Mouse (Mus musculus): ENCODE results near the gene Nubp1.

DNA sequence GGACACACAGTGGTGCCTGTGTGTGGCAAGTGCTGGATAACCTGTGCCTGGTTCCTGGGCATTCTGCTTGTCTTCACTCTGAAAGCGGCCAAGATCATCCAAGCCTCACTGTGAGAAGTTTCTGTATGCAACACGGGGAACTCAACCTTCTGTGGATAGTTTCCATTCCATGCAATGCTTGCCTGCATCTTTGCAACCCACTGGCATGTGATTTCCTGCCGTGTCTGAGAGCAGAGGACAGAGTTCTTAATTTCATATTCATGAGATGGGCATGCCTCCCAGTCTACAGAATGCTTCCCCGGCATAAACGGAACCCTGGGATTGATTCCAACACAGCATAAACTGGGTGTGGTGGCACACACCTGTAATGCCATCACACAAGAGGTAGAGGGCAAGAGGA is 26.3 kb downstream of the Nubp1 start:
- TF ChIP-seq CTCF (conservative IDR thresholded peaks at IDR 0.05; ENCODE audit: low read length) (no peak), NANOG (IDR thresholded peaks at IDR 0.05; ENCODE audit: borderline replicate concordance, low read length) (no peak), POU5F1 (IDR thresholded peaks at IDR 0.05; ENCODE audit: borderline replicate concordance, low read length) (no peak)
